In the genomic region with DNA sequence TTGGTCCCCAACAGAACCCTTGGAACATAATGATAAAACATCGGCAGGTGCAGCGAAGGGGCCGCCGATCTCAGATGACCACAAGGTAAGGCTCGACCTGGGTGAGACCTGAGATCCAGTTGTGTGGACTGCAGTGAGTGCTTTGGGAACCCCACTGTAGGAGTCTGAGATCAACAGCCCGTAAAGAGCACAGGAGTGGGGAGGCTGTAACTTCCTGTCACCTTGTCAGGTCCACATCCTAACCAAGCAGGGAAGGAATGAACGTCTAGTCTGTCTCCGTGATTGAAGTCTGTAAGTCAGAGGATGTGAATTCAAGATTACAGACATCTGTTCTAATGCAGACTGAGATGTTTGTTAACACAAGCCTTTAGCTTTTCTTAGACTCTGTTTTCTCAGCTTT, we compare ENCODE assay signal across 9 mouse cellular contexts. TPM values are rescaled to one million over a fixed set of nuclear protein-coding genes. Genes with fewer than 3 reads are reported as not detected.
DNase-seq lines count a peak whose midpoint lies in the region; ATAC-seq lines count a peak whose summit lies in the region.
"Had no signal": no experiment of that assay in that cellular context is flagged by ENCODE, and none has a peak within 500 bp of the region (broad histone marks: within the 10 kb centered on the region; RNA-seq: fewer than 3 reads in every experiment).

No protein-coding gene starts in this region.

- no peaks in the 10 kb centered on the region for H3K27me3 ChIP-seq in kidney, embryonic 15.5 days
- H3K27me3 ChIP-seq in hindbrain, embryonic 14.5 days (ENCODE audit: control insufficient read depth, insufficient read depth, low read length), result no peaks in the 10 kb centered on the region
- no peaks in the 10 kb centered on the region for H3K27me3 ChIP-seq in midbrain, embryonic 15.5 days (replicated peaks)

- H3K36me3 ChIP-seq in kidney, embryonic 15.5 days, result peaks cover 45% of the 10 kb centered on the region
- H3K36me3 ChIP-seq in hindbrain, embryonic 14.5 days (replicated peaks; ENCODE audit: control insufficient read depth, insufficient read depth), result peaks cover 32% of the 10 kb centered on the region
- H3K36me3 ChIP-seq in midbrain, embryonic 15.5 days (replicated peaks), result 0 out of 2 replicates have a peak, but pooled peaks cover 3% of the 10 kb centered on the region

- peak overlapping the region; percentile 66 for H3K4me2 ChIP-seq in kidney, embryonic 15.5 days
- H3K4me2 ChIP-seq in hindbrain, embryonic 14.5 days (replicated peaks), result peak overlapping the region; percentile 96
- H3K4me2 ChIP-seq in midbrain, embryonic 15.5 days, result peak overlapping the region; percentile 90

- H3K9ac ChIP-seq in kidney, embryonic 15.5 days, result peak overlapping the region; percentile 89
- peak overlapping the region; percentile 91 for H3K9ac ChIP-seq in hindbrain, embryonic 14.5 days
- peak overlapping the region; percentile 94 for H3K9ac ChIP-seq in midbrain, embryonic 15.5 days

- intact Hi-C loops in left cerebral cortex, postnatal 14 days (cut with DNase I), result no loop called here
- intact Hi-C loops in left cerebral cortex, postnatal 36 days (cut with DNase I), result no loop called here

- peaks cover 20% of the 10 kb centered on the region for H3K4me1 ChIP-seq in kidney, embryonic 15.5 days
- H3K4me1 ChIP-seq in hindbrain, embryonic 14.5 days (replicated peaks; ENCODE audit: control insufficient read depth, insufficient read depth, low read length), result peaks cover 13% of the 10 kb centered on the region
- peaks cover 35% of the 10 kb centered on the region for H3K4me1 ChIP-seq in midbrain, embryonic 15.5 days

- H3K4me3 ChIP-seq in kidney, embryonic 15.5 days (replicated peaks), result peak overlapping the region; percentile 85
- peak overlapping the region; percentile 92 for H3K4me3 ChIP-seq in hindbrain, embryonic 14.5 days (replicated peaks; ENCODE audit: low read length)
- peak overlapping the region; percentile 84 for H3K4me3 ChIP-seq in midbrain, embryonic 15.5 days

- 42% methylated on average over 8 of the region's 8 CpGs for WGBS in kidney, embryonic 15.5 days
- 65% methylated on average over 8 of the region's 8 CpGs for WGBS in hindbrain, embryonic 14.5 days
- WGBS in midbrain, embryonic 15.5 days, result 59% methylated on average over 8 of the region's 8 CpGs

- no peak for ATAC-seq in kidney, embryonic 15.5 days (replicated peaks; ENCODE audit: low FRiP score)
- ATAC-seq in activated CD4-positive, CD25-positive, alpha-beta regulatory T cell, adult 4 months, result peak; percentile 61
- ATAC-seq in hindbrain, embryonic 14.5 days (ENCODE audit: low FRiP score), result no peak
- no peak for ATAC-seq in midbrain, embryonic 15.5 days (replicated peaks)

- no peaks in the 10 kb centered on the region for H3K9me3 ChIP-seq in kidney, embryonic 15.5 days (replicated peaks)
- H3K9me3 ChIP-seq in hindbrain, embryonic 14.5 days (ENCODE audit: control insufficient read depth, low read length), result no peaks in the 10 kb centered on the region
- no peaks in the 10 kb centered on the region for H3K9me3 ChIP-seq in midbrain, embryonic 15.5 days

- no peak overlapping the region for H3K27ac ChIP-seq in kidney, embryonic 15.5 days
- H3K27ac ChIP-seq in hindbrain, embryonic 14.5 days, result no peak overlapping the region
- H3K27ac ChIP-seq in midbrain, embryonic 15.5 days, result no peak overlapping the region

- no peak for DNase-seq in kidney, adult 8-10 months
- DNase-seq in hindbrain, embryonic 14.5 days (ENCODE audit: low spot score), result no peak
- no peak for DNase-seq in left cerebral cortex, postnatal 14 days (ENCODE audit: low spot score in 2 of 2)
- no peak for DNase-seq in urinary bladder, postnatal 25 days (ENCODE audit: low spot score)
- no peak for DNase-seq in left cerebral cortex, postnatal 36 days (ENCODE audit: low spot score in 2 of 2)
- DNase-seq: spleen, adult 18-20 months had no signal

RNA-seq across cellular contexts. Expression of a gene that starts 0.9 kb away (rescaled TPM):
- polyA plus RNA-seq in kidney, embryonic 15.5 days (2015; fragmentation: Nextera tagmentation; extraction: Ambion mirVana), result 74.6 and 75.1 TPM in 2 replicates
- polyA plus RNA-seq in activated CD4-positive, CD25-positive, alpha-beta regulatory T cell, adult 4 months (2017; shearing (Covaris generic)), result 1 to 10 TPM; 6.0 to 6.5 TPM
- polyA plus RNA-seq in hindbrain, embryonic 14.5 days (2014; fragmentation: Nextera tagmentation; extraction: Ambion mirVana), result 46.6 and 50.3 TPM in 2 replicates
- 52.7 and 55.4 TPM in 2 replicates for polyA plus RNA-seq in midbrain, embryonic 15.5 days (2015; fragmentation: Nextera tagmentation; extraction: Ambion mirVana)
- 10 to 100 TPM; 32.8 to 35.6 TPM for total RNA-seq in left cerebral cortex, postnatal 14 days (2021)
- 10 to 100 TPM; 33.5 to 37.8 TPM for total RNA-seq in left cerebral cortex, postnatal 36 days (2021)

RNA-seq across cellular contexts. Expression of a gene that starts 1.0 kb away (rescaled TPM):
- 1.2 and 1.3 TPM in 2 replicates for polyA plus RNA-seq in kidney, embryonic 15.5 days (2015; fragmentation: Nextera tagmentation; extraction: Ambion mirVana)
- not detected for polyA plus RNA-seq in activated CD4-positive, CD25-positive, alpha-beta regulatory T cell, adult 4 months (2017; shearing (Covaris generic))
- polyA plus RNA-seq in hindbrain, embryonic 14.5 days (2014; fragmentation: Nextera tagmentation; extraction: Ambion mirVana), result 0.78 and 1.4 TPM in 2 replicates
- polyA plus RNA-seq in midbrain, embryonic 15.5 days (2015; fragmentation: Nextera tagmentation; extraction: Ambion mirVana), result 1.3 and 1.9 TPM in 2 replicates
- total RNA-seq in left cerebral cortex, postnatal 14 days (2021), result 1 to 10 TPM in 1 of 2 experiments, under 1 TPM in 1; 0.92 to 1.1 TPM
- 1 to 10 TPM; 1.2 to 2.4 TPM for total RNA-seq in left cerebral cortex, postnatal 36 days (2021)

RNA-seq across cellular contexts. Expression of a gene that starts 23.0 kb away (rescaled TPM):
- 517 and 530 TPM in 2 replicates for polyA plus RNA-seq in kidney, embryonic 15.5 days (2015; fragmentation: Nextera tagmentation; extraction: Ambion mirVana)
- polyA plus RNA-seq in activated CD4-positive, CD25-positive, alpha-beta regulatory T cell, adult 4 months (2017; shearing (Covaris generic)), result 10 to 100 TPM; 46.3 to 68.1 TPM
- polyA plus RNA-seq in hindbrain, embryonic 14.5 days (2014; fragmentation: Nextera tagmentation; extraction: Ambion mirVana), result 59.4 and 67.9 TPM in 2 replicates
- 56.6 and 64.4 TPM in 2 replicates for polyA plus RNA-seq in midbrain, embryonic 15.5 days (2015; fragmentation: Nextera tagmentation; extraction: Ambion mirVana)
- 1 to 10 TPM; 2.0 to 3.0 TPM for total RNA-seq in left cerebral cortex, postnatal 14 days (2021)
- 1 to 10 TPM in 1 of 2 experiments, under 1 TPM in 1; 0.57 to 1.3 TPM for total RNA-seq in left cerebral cortex, postnatal 36 days (2021)

RNA-seq across cellular contexts. Expression of a gene that starts 31.6 kb away (rescaled TPM):
- polyA plus RNA-seq in kidney, embryonic 15.5 days (2015; fragmentation: Nextera tagmentation; extraction: Ambion mirVana), result not detected in 2 replicates
- polyA plus RNA-seq in activated CD4-positive, CD25-positive, alpha-beta regulatory T cell, adult 4 months (2017; shearing (Covaris generic)), result not detected
- polyA plus RNA-seq in hindbrain, embryonic 14.5 days (2014; fragmentation: Nextera tagmentation; extraction: Ambion mirVana), result not detected in 2 replicates
- not detected in 2 replicates for polyA plus RNA-seq in midbrain, embryonic 15.5 days (2015; fragmentation: Nextera tagmentation; extraction: Ambion mirVana)
- not detected for total RNA-seq in left cerebral cortex, postnatal 14 days (2021)
- not detected for total RNA-seq in left cerebral cortex, postnatal 36 days (2021)

RNA-seq across cellular contexts. Expression of a gene that starts 33.1 kb away (rescaled TPM):
- polyA plus RNA-seq in kidney, embryonic 15.5 days (2015; fragmentation: Nextera tagmentation; extraction: Ambion mirVana), result 40.1 and 87.2 TPM in 2 replicates
- polyA plus RNA-seq in activated CD4-positive, CD25-positive, alpha-beta regulatory T cell, adult 4 months (2017; shearing (Covaris generic)), result not detected
- 0.39 TPM in 1 of 2 replicates, not detected in the other for polyA plus RNA-seq in hindbrain, embryonic 14.5 days (2014; fragmentation: Nextera tagmentation; extraction: Ambion mirVana)
- polyA plus RNA-seq in midbrain, embryonic 15.5 days (2015; fragmentation: Nextera tagmentation; extraction: Ambion mirVana), result not detected in 2 replicates
- 1 to 10 TPM in 1 of 2 experiments, not detected in 1; 1.1 TPM for total RNA-seq in left cerebral cortex, postnatal 14 days (2021)
- under 1 TPM in 1 of 2 experiments, not detected in 1; 0.96 TPM for total RNA-seq in left cerebral cortex, postnatal 36 days (2021)
